8 mouse cellular contexts compared by ENCODE assay signal in the genomic region with DNA sequence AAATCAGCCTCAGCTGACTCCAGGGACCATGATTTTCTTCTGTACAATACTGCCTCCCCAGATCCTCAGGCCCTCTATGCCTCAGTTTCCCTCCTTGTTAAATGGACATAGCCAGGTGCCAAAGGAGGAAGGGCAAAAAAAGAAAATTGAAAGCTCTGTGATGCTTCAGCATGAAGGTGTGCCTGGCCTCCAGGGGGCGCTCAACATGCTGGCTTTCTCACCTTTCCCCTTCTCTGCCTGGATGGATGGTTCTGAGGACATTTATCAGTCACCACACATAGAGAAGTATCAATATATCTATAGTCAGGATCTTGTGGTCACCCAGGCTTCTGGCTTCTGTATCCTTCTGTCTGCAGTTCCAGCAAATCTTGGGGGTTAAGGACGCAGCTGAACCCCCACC. TPM values are rescaled to one million over a fixed set of nuclear protein-coding genes. Genes with fewer than 3 reads are reported as not detected.
DNase-seq lines count a peak whose midpoint lies in the region; ATAC-seq and TF ChIP-seq lines count a peak whose summit lies in the region.

No protein-coding gene starts in this region.

- in situ Hi-C loops in Patski (cut with MboI; ENCODE audit: low pct_unique_long_range_greater_than_20kb), result no loop called here

- peak; percentile 60 for DNase-seq in left cerebral cortex, postnatal 4 days
- DNase-seq in left cerebral cortex, postnatal 36 days (ENCODE audit: low spot score in 2 of 2), result no peak
- no peak for DNase-seq in Patski (ENCODE audit: low read depth, low spot score)
- DNase-seq in cerebellum, adult 8-10 months, result peak; percentile 55
- DNase-seq in heart, postnatal 14 days, result peak; percentile 75 to 76
- peak; percentile 56 for DNase-seq in lung, embryonic 14.5 days
- peak in 1 of 2 experiments; percentile 20 for DNase-seq in spleen, adult 2 months (ENCODE audit: low read depth in 1 of 2, low spot score in 2 of 2)
- DNase-seq in yolk sac, embryonic 10.5 days (ENCODE audit: low spot score), result no peak

- no peak for ATAC-seq in Patski
- no peak for ATAC-seq in lung, embryonic 14.5 days (ENCODE audit: insufficient read depth)

- 0 out of 2 replicates have a peak overlapping the region, but pooled peaks have one; percentile 4 for H3K4me2 ChIP-seq in lung, embryonic 14.5 days

- 0 out of 2 replicates have a peak, but pooled peaks cover 2% of the 10 kb centered on the region for H3K9me3 ChIP-seq in lung, embryonic 14.5 days (ENCODE audit: low read depth, low read length)

- no peaks in the 10 kb centered on the region for H3K27me3 ChIP-seq in Patski
- no peaks in the 10 kb centered on the region for H3K27me3 ChIP-seq in lung, embryonic 14.5 days (ENCODE audit: insufficient read depth, low read length)
- H3K27me3 ChIP-seq in spleen, adult 2 months (ENCODE audit: control insufficient read depth, insufficient read depth, low read length), result no peaks in the 10 kb centered on the region

- peak overlapping the region; percentile 79 for H3K27ac ChIP-seq in lung, embryonic 14.5 days (ENCODE audit: low read depth)
- H3K27ac ChIP-seq in spleen, adult 2 months (ENCODE audit: insufficient read depth, low read length), result no peak overlapping the region

- TF ChIP-seq CTCF in Patski (IDR thresholded peaks at IDR 0.05), result peak; percentile 86
- peak; percentile 84 for TF ChIP-seq CTCF in lung, embryonic 14.5 days (IDR thresholded peaks at IDR 0.05; ENCODE audit: low read depth)
- peak; percentile 70; the same call in 1 of the 2 replicates for TF ChIP-seq CTCF in spleen, adult 2 months (IDR thresholded peaks at IDR 0.05; ENCODE audit: extremely low read depth, insufficient read depth, insufficient read length, insufficient replicate concordance)

- POLR2A ChIA-PET in Patski (lab: Charles Lee), result interaction anchor here (0.6 to 1.0 kb wide), 2 partner anchors 39 to 47 kb away, joined by 4 to 8 read pairs; no protein-coding TSS in a partner anchor

- TF ChIP-seq POLR2A in spleen, adult 2 months (IDR thresholded peaks at IDR 0.05; ENCODE audit: low read depth, low read length), result no peak

- H3K9ac ChIP-seq in lung, embryonic 14.5 days, result no peak overlapping the region

- WGBS in lung, embryonic 14.5 days, result 43% methylated on average over 2 of the region's 2 CpGs
- 42% methylated on average over 2 of the region's 2 CpGs for WGBS in spleen, adult 2 months

- no peak overlapping the region for H3K4me3 ChIP-seq in lung, embryonic 14.5 days (ENCODE audit: low read depth, low read length)
- H3K4me3 ChIP-seq in spleen, adult 2 months (ENCODE audit: extremely low read depth, insufficient read depth, insufficient read length), result no peak overlapping the region

- CTCF ChIA-PET in Patski (lab: Charles Lee), result interaction anchor here (0.7 to 3.4 kb wide), 12 partner anchors 9 to 228 kb away, joined by 3 to 17 read pairs (median 4); no protein-coding TSS in a partner anchor

- no peaks in the 10 kb centered on the region for H3K36me3 ChIP-seq in lung, embryonic 14.5 days (ENCODE audit: insufficient read depth)
- H3K36me3 ChIP-seq in spleen, adult 2 months (ENCODE audit: control insufficient read depth, insufficient read depth, low read length), result no peaks in the 10 kb centered on the region

- H3K4me1 ChIP-seq in lung, embryonic 14.5 days (ENCODE audit: insufficient read depth), result peaks cover 25% of the 10 kb centered on the region
- H3K4me1 ChIP-seq in spleen, adult 2 months (ENCODE audit: control insufficient read depth, insufficient read depth, insufficient read length), result no peaks in the 10 kb centered on the region

- intact Hi-C loops in left cerebral cortex, postnatal 4 days (cut with DNase I), result no loop called here
- intact Hi-C loops in left cerebral cortex, postnatal 36 days (cut with DNase I), result no loop called here
- intact Hi-C loops in heart, postnatal 14 days (cut with DNase I), result loop anchor here (1.0 to 5.0 kb wide), 4 partner anchors 37 to 205 kb away; partner anchors contain the start of gene Cald1

RNA-seq across cellular contexts. Expression of gene Cald1, which starts 49.3 kb away (rescaled TPM):
- 10 to 100 TPM; 27.4 to 30.2 TPM for total RNA-seq in left cerebral cortex, postnatal 4 days (2021)
- 10 to 100 TPM; 23.6 to 25.6 TPM for total RNA-seq in left cerebral cortex, postnatal 36 days (2021)
- 800 TPM for polyA plus RNA-seq in Patski (2021)
- total RNA-seq in heart, postnatal 14 days (2021), result 10 to 100 TPM; 56.0 to 59.6 TPM
- 283 and 297 TPM in 2 replicates for polyA plus RNA-seq in lung, embryonic 14.5 days (2014; fragmentation: Nextera tagmentation; extraction: Ambion mirVana)
- 6.9 and 8.0 TPM in 2 replicates for polyA plus RNA-seq in spleen, adult 2 months (2012; rRNA removed)

Comparison
In these comparisons a context has a peak if more than half of its experiments do, and no peak if none do; other contexts are left out.
1. DNase-seq: peak in left cerebral cortex, postnatal 4 days (single experiment), cerebellum, adult 8-10 months (single experiment), heart, postnatal 14 days (2 of 2) and lung, embryonic 14.5 days (single experiment); none in left cerebral cortex, postnatal 36 days (0 of 2), Patski (single experiment) and yolk sac, embryonic 10.5 days (single experiment).
2. Peak in every context shown above with its lines, with median percentiles within 50 percentile points of each other: CTCF ChIP-seq.